Mouse (Mus musculus) neural tube, embryonic 12.5 days (tissue): Measurements from ENCODE around the gene Crlf2. TPM values are rescaled to one million over a fixed set of nuclear protein-coding genes. Genes with fewer than 3 reads are reported as not detected.

ENCODE experiments used
- polyA plus RNA-seq: library from polyadenylated mRNA; unstranded; fragments of >200 nt; fragmentation: Nextera tagmentation; extraction: Ambion mirVana; gene quantifications from 2 replicates; pipeline ENCODE4 v1.2.1, GENCODE M21; 2016

The Crlf2 gene
- polyA plus RNA-seq, 1 experiment from 2014 or later = 9.5 TPM

Other genes starting within 250 kb of the Crlf2 start
- gene Vmn2r16, start 228.8 kb downstream of the Crlf2 start, polyA plus RNA-seq = not detected in 2 replicates
- not detected in 2 replicates for gene Vmn2r17, start 139.3 kb downstream of the Crlf2 start, polyA plus RNA-seq
- 1.9 and 2.0 TPM in 2 replicates for gene 5430403G16Rik, start 132.0 kb upstream of the Crlf2 start, polyA plus RNA-seq
- 5.6 and 6.1 TPM in 2 replicates for gene 4930522L14Rik, start 192.9 kb upstream of the Crlf2 start, polyA plus RNA-seq